Mouse (Mus musculus) liver, embryonic 16.5 days (tissue): ENCODE measurements around the gene Adcy2. TPM values are rescaled to one million over a fixed set of nuclear protein-coding genes. Genes with fewer than 3 reads are reported as not detected.

Experiments
- ATAC-seq: fragments of 200-750 bp; cut with Nextera tagmentation; 2 replicates; pipeline ENCODE4 v1.8.0; 2017; ENCODE audit warnings: low read depth, mild to moderate bottlenecking, moderate number of reproducible peaks, moderate library complexity
- H3K27ac ChIP-seq: fragments of 300-500 bp; sonication (generic); 2 replicates; pipeline ENCODE4 v1.5.1; 2014; ENCODE audit warnings: mild to moderate bottlenecking, low read length
- H3K27me3 ChIP-seq: fragments of 300-500 bp; sonication (generic); 2 replicates; pipeline ENCODE4 v1.6.1; 2014; ENCODE audit warnings: low read depth, low read length, mixed read lengths; ENCODE audit not compliant: control insufficient read depth, insufficient read depth
- H3K36me3 ChIP-seq: fragments of 300-500 bp; sonication (generic); 2 replicates; pipeline ENCODE4 v1.6.1; 2014; ENCODE audit warnings: mild to moderate bottlenecking; ENCODE audit not compliant: control insufficient read depth, insufficient read depth
- H3K4me1 ChIP-seq: fragments of 300-500 bp; sonication (generic); 2 replicates; pipeline ENCODE4 v1.6.1; 2014; ENCODE audit warnings: low read depth, low read length, mixed read lengths; ENCODE audit not compliant: control insufficient read depth
- H3K4me2 ChIP-seq: fragments of 300-500 bp; sonication (generic); 2 replicates; pipeline ENCODE4 v1.6.1; 2014; ENCODE audit warnings: low read depth, low read length, mixed read lengths
- H3K4me3 ChIP-seq: fragments of 300-500 bp; sonication (generic); 2 replicates; pipeline ENCODE4 v1.5.1; 2014; ENCODE audit warnings: low read depth, mild to moderate bottlenecking, low read length
- H3K9ac ChIP-seq: fragments of 300-500 bp; sonication (generic); 2 replicates; pipeline ENCODE4 v1.6.1; 2014; ENCODE audit warnings: low read depth, low read length
- H3K9me3 ChIP-seq: fragments of 300-500 bp; sonication (generic); replicated peaks from 2 replicates; pipeline ENCODE4 v1.6.1; 2016; ENCODE audit warnings: low read length; ENCODE audit not compliant: control insufficient read depth
- WGBS: fragments of 180-500 bp; shearing (Covaris S2); extraction: QIAGEN DNeasy Blood & Tissue Kit; methylation state at CpG from one replicate; pipeline ENCODE4 v1.1.7; 2014; ENCODE audit not compliant: insufficient replicate concordance; 5-methylcytosine and 5-hydroxymethylcytosine counted together
- polyA plus RNA-seq: library from polyadenylated mRNA; unstranded; fragments of >200 nt; fragmentation: Nextera tagmentation; extraction: Ambion mirVana; gene quantifications from 2 replicates; pipeline ENCODE4 v1.2.1, GENCODE M21; 2015

The Adcy2 gene
- polyA plus RNA-seq, 1 experiment from 2014 or later: 0.30 TPM

DNA sequence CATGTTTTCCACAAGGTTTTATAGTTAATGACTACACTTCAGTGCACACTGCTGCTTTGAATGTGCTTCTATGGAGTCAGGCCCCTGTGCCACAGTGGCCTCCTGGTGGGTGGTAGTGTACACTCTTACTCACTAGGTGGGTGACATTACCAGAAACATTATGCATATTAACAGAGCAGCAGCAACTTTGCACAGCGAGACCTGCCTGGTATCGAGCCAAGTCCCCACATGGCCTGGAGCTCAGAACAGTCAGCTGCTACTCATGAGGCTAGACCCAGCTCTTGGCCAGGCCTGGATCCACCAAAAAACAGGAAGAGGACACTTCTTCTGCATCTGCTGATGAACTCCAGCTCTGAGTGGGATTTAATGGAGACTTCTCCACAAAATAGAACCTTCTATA is 13.6 kb downstream of the Adcy2 start:
- ATAC-seq: no peak
- no peaks in the 10 kb centered on the region for H3K27me3 ChIP-seq
- no peaks in the 10 kb centered on the region for H3K9me3 ChIP-seq
- H3K4me2 ChIP-seq: no peak overlapping the region
- H3K36me3 ChIP-seq: no peaks in the 10 kb centered on the region
- H3K4me3 ChIP-seq: no peak overlapping the region
- no peaks in the 10 kb centered on the region for H3K4me1 ChIP-seq
- 65% methylated on average over 2 of the region's 2 CpGs for WGBS
- H3K27ac ChIP-seq: no peak overlapping the region
- H3K9ac ChIP-seq: no peak overlapping the region

DNA sequence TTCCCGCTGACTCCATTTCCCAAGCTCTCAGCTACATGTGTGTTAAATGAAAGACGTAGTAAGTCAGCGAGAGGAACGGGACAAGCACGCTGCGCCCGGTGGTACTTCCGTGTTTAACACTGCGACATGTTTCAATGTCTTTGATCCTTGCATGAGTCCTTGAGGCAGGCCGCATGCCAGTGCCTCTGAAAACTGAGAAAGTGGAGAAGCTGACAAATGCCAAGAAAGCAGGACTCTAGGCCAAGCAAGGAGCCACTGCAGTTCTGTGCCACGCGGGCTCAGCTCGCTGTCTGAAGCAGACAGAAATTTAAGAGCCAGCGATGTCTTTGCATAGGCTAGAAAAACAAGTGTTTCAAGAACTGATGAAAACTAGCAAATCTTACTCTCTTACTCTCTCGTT is 15.3 kb downstream of the Adcy2 start:
- Histone ChIP-seq H3K4me2 (no peak overlapping the region), H3K27ac (no peak overlapping the region), H3K27me3 (no peaks in the 10 kb centered on the region), H3K9me3 (no peaks in the 10 kb centered on the region), H3K9ac (no peak overlapping the region), H3K36me3 (no peaks in the 10 kb centered on the region), H3K4me1 (no peaks in the 10 kb centered on the region), H3K4me3 (no peak overlapping the region)
- no peak for ATAC-seq
- WGBS: 74% methylated on average over 15 of the region's 15 CpGs

- H3K4me1 ChIP-seq: no peaks in the 10 kb centered on the region
- no peak overlapping the region for H3K27ac ChIP-seq
- no peak for ATAC-seq
- no peaks in the 10 kb centered on the region for H3K27me3 ChIP-seq
- no peaks in the 10 kb centered on the region for H3K36me3 ChIP-seq
- no peaks in the 10 kb centered on the region for H3K9me3 ChIP-seq
- H3K4me3 ChIP-seq: no peak overlapping the region
- H3K4me2 ChIP-seq: no peak overlapping the region
- 61% methylated on average over 2 of the region's 2 CpGs for WGBS
- H3K9ac ChIP-seq: no peak overlapping the region
These were observed 18.3 kb downstream of the Adcy2 start for GRCm38 (mm10) chr13:68981048-68981447.

DNA sequence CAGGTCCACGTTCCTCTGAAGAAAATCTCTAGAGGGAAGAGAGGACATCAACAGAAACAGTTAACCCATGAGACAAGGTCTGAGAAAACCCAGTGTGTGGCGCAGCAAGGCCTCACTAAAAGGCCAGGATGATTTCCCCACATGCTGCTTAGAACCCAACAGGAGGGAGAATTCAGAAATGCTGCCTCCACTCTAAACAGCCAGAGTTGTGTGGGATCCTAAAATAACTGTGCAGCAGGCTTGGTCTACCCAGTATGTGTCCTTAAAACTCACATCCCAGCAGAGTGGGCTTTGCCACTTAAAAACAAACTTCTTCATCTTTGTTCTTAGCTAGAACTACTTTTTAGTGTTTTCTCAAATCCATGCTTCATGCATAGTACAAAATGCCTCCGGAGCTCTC is 26.2 kb downstream of the Adcy2 start:
- WGBS: 32% methylated on average over 3 of the region's 3 CpGs
- H3K4me3 ChIP-seq: no peak overlapping the region
- H3K27me3 ChIP-seq: no peaks in the 10 kb centered on the region
- no peak for ATAC-seq
- no peaks in the 10 kb centered on the region for H3K4me1 ChIP-seq
- no peak overlapping the region for H3K27ac ChIP-seq
- H3K4me2 ChIP-seq: no peak overlapping the region
- no peak overlapping the region for H3K9ac ChIP-seq
- H3K9me3 ChIP-seq: no peaks in the 10 kb centered on the region
- no peaks in the 10 kb centered on the region for H3K36me3 ChIP-seq

DNA sequence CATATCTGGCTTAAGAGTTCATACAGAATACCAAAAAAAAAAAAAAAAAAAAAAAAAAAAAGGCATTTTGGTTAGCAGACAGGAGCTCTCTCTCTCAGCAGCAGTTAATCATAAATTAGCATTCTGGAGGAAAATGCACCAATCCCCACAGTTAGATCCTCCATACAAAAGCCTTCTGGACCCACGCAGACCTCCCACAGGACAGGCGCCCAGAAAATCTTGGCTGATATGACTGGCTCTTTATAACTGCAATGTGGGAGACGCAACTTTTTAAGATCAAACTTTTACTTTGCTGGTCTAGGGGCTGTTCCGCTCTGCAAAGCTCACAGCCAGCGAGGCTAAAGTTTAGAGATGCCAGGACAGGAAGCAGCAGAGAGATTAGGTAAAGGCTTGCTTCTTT is 37.8 kb downstream of the Adcy2 start:
- H3K27me3 ChIP-seq: no peaks in the 10 kb centered on the region
- no peaks in the 10 kb centered on the region for H3K4me1 ChIP-seq
- ATAC-seq: no peak
- H3K36me3 ChIP-seq: no peaks in the 10 kb centered on the region
- H3K27ac ChIP-seq: no peak overlapping the region
- H3K9ac ChIP-seq: no peak overlapping the region
- no peak overlapping the region for H3K4me2 ChIP-seq
- WGBS: 63% methylated on average over 5 of the region's 5 CpGs
- no peaks in the 10 kb centered on the region for H3K9me3 ChIP-seq
- H3K4me3 ChIP-seq: no peak overlapping the region

DNA sequence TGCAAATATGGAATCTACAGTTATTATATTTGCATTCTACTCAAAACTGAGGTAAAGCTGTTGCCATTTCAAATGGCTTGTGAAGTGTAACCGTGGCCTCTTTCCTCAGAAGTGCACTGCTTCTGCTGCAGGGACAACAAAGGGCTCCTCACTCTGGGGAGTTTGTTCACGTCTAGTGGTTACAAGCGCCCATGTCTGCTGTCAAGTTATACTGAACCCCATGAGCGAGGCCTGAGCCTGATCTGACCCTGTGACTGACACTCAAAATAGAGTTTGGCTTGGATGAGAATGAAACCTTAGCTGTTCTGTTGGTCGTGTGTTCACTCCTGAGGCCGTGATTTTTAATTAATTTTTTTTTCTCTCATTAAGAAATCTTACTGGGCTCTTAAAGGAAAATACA is 38.8 kb downstream of the Adcy2 start:
- 53% methylated on average over 6 of the region's 6 CpGs for WGBS
- Histone ChIP-seq H3K27me3 (no peaks in the 10 kb centered on the region), H3K9ac (no peak overlapping the region), H3K4me1 (no peaks in the 10 kb centered on the region), H3K36me3 (no peaks in the 10 kb centered on the region), H3K4me3 (no peak overlapping the region), H3K4me2 (no peak overlapping the region), H3K27ac (no peak overlapping the region), H3K9me3 (no peaks in the 10 kb centered on the region)
- ATAC-seq: no peak

GRCm38 (mm10) chr13:68959406-68959805 is 39.9 kb downstream of the Adcy2 start:
- Histone ChIP-seq H3K4me2 (no peak overlapping the region), H3K36me3 (no peaks in the 10 kb centered on the region), H3K27me3 (no peaks in the 10 kb centered on the region), H3K4me3 (no peak overlapping the region), H3K4me1 (no peaks in the 10 kb centered on the region), H3K9ac (no peak overlapping the region), H3K27ac (no peak overlapping the region), H3K9me3 (no peaks in the 10 kb centered on the region)
- no peak for ATAC-seq
- WGBS: 59% methylated on average over 4 of the region's 4 CpGs

DNA sequence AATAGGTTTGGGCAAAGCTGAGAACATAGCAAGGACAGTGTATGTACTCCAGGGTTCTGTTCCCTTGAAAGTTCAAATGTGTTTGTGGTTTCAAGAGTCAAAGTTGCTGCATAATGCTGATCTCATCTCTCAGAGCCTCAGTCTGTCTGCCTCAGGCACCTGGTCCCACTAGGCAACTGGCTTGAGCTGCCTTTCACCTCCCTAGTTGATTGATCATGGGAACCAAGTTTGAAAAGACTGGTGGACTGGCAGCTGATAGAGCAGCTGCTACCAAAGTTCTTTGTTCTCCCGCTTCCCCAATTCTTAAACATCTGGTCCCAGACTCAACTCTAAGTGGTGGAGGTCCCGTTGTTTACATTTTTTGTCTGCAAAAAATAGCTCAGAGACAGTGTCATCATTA is 56.6 kb downstream of the Adcy2 start:
- no peak for ATAC-seq
- Histone ChIP-seq H3K4me2 (no peak overlapping the region), H3K36me3 (no peaks in the 10 kb centered on the region), H3K4me3 (no peak overlapping the region), H3K4me1 (no peaks in the 10 kb centered on the region), H3K9ac (no peak overlapping the region), H3K9me3 (no peaks in the 10 kb centered on the region), H3K27me3 (no peaks in the 10 kb centered on the region), H3K27ac (no peak overlapping the region)
- 47% methylated on average over 2 of the region's 2 CpGs for WGBS

GRCm38 (mm10) chr13:68941429-68941828 is 57.9 kb downstream of the Adcy2 start:
- Histone ChIP-seq H3K4me2 (no peak overlapping the region), H3K4me1 (no peaks in the 10 kb centered on the region), H3K27me3 (no peaks in the 10 kb centered on the region), H3K9me3 (no peaks in the 10 kb centered on the region), H3K4me3 (no peak overlapping the region), H3K36me3 (no peaks in the 10 kb centered on the region), H3K27ac (no peak overlapping the region), H3K9ac (no peak overlapping the region)
- ATAC-seq: no peak
- WGBS: 62% methylated on average over 1 of the region's 1 CpGs

DNA sequence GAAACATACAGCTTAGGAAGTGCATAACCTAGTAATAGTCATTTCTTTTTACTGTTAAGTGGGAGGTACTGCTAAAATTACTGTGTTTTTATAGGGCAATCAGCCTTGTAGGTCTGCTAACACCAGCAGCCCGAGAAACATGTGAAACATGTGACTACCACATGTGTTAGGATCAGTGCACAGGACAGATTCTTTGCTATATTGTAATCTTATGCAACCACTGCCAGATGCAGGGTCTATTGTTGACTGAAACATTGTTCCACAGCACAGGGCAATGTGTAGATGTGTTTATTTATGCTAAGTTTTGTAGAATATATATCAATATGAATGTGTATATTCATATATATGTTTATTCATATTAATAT is 67.1 kb downstream of the Adcy2 start:
- Histone ChIP-seq H3K27me3 (no peaks in the 10 kb centered on the region), H3K4me2 (no peak overlapping the region), H3K9ac (no peak overlapping the region), H3K4me1 (no peaks in the 10 kb centered on the region), H3K9me3 (no peaks in the 10 kb centered on the region; the same call in 1 of the 2 replicates), H3K4me3 (no peak overlapping the region), H3K27ac (no peak overlapping the region), H3K36me3 (no peaks in the 10 kb centered on the region)
- ATAC-seq: no peak
- WGBS: 24% methylated on average over 1 of the region's 1 CpGs
